Comparison of ENCODE assay signal across 8 mouse cellular contexts in genomic region chr4:117914591-117915442, GRCm38 (mm10). TPM values are rescaled to one million over a fixed set of nuclear protein-coding genes. Genes with fewer than 3 reads are reported as not detected.
A peak's percentile ranks its signal among the peaks of the same experiment; 100 is the strongest.
DNase-seq lines count a peak whose midpoint lies in the region; ATAC-seq and TF ChIP-seq lines count a peak whose summit lies in the region.

Gene Ipo13 (minus strand): TSS chr4:117914999.

- H3K4me2 ChIP-seq in heart, embryonic 11.5 days: peak within 1 kb of the TSS; percentile 92
- peak within 1 kb of the TSS; percentile 99 for H3K4me2 ChIP-seq in kidney, embryonic 16.5 days (replicated peaks; ENCODE audit: low read depth, low read length)
- H3K4me2 ChIP-seq in myocyte (ENCODE audit: low read depth): peak within 1 kb of the TSS; percentile 83

- H3K9me3 ChIP-seq in heart, embryonic 11.5 days (replicated peaks; ENCODE audit: control insufficient read depth, low read length): no peaks in the 10 kb centered on the region
- no peaks in the 10 kb centered on the region for H3K9me3 ChIP-seq in kidney, embryonic 16.5 days (ENCODE audit: low read length)

- H3K27ac ChIP-seq in heart, embryonic 11.5 days (ENCODE audit: low read depth, low read length): peak within 1 kb of the TSS; percentile 89
- peak within 1 kb of the TSS; percentile 63 for H3K27ac ChIP-seq in kidney, embryonic 16.5 days (ENCODE audit: low read length)
- peak within 1 kb of the TSS; percentile 87 for H3K27ac ChIP-seq in liver, adult 2 months (replicated peaks; ENCODE audit: insufficient read depth, low read depth, low read length)

- H3K27me3 ChIP-seq in heart, embryonic 11.5 days (ENCODE audit: control insufficient read depth, insufficient read depth, low read length): no peaks in the 10 kb centered on the region
- no peaks in the 10 kb centered on the region for H3K27me3 ChIP-seq in kidney, embryonic 16.5 days (ENCODE audit: insufficient read depth, low read length)
- no peaks in the 10 kb centered on the region for H3K27me3 ChIP-seq in liver, adult 2 months (ENCODE audit: control insufficient read depth, insufficient read depth, low read length)
- H3K27me3 ChIP-seq in myocyte (ENCODE audit: control insufficient read depth, insufficient read depth, insufficient read length): no peaks in the 10 kb centered on the region
- H3K27me3 ChIP-seq in splenic B cell, adult 2 months (ENCODE audit: control insufficient read depth, insufficient read depth, low read length, poor library complexity, severe bottlenecking): no peaks in the 10 kb centered on the region

- peak within 1 kb of the TSS; percentile 11 for H3ac ChIP-seq in myocyte (ENCODE audit: control insufficient read depth, insufficient read length)

- TF ChIP-seq POLR2A in liver, adult 2 months (IDR thresholded peaks at IDR 0.05; ENCODE audit: extremely low read depth, insufficient read depth, low read length): peak; percentile 56; the same call in 1 of the 2 replicates
- TF ChIP-seq POLR2A in myocyte (IDR thresholded peaks at IDR 0.05; ENCODE audit: insufficient read length, low read depth): peak; percentile 94

- peak; percentile 93 for ATAC-seq in erythroblast, adult 5-6 weeks (replicated peaks; ENCODE audit: low FRiP score, poor library complexity, severe bottlenecking)
- ATAC-seq in heart, embryonic 11.5 days (replicated peaks; ENCODE audit: insufficient number of reproducible peaks, low FRiP score, low TSS enrichment): peak; percentile 90
- ATAC-seq in kidney, embryonic 16.5 days (ENCODE audit: low FRiP score, low TSS enrichment): peak; percentile 95

- peaks cover 29% of the 10 kb centered on the region for H3K4me1 ChIP-seq in heart, embryonic 11.5 days (ENCODE audit: control insufficient read depth, insufficient read depth, low read length)
- H3K4me1 ChIP-seq in kidney, embryonic 16.5 days (ENCODE audit: insufficient read depth, low read length): peaks cover 28% of the 10 kb centered on the region
- peaks cover 10% of the 10 kb centered on the region for H3K4me1 ChIP-seq in liver, adult 2 months (ENCODE audit: control insufficient read depth, insufficient read depth, low read length)

- peak; percentile 97 to 98 for DNase-seq in B cell, adult 2 months
- peak; percentile 97 for DNase-seq in brain, adult 2 months (ENCODE audit: low read depth, low spot score)
- DNase-seq in liver, adult 2 months (ENCODE audit: extremely low read depth, low read depth, low spot score): peak; percentile 78
- DNase-seq in splenic B cell, adult 2 months (ENCODE audit: low read depth, low spot score): peak; percentile 93

- peak within 1 kb of the TSS; percentile 77 for H3K9ac ChIP-seq in heart, embryonic 11.5 days (ENCODE audit: low read depth, low read length)
- peak within 1 kb of the TSS; percentile 85 for H3K9ac ChIP-seq in kidney, embryonic 16.5 days (replicated peaks; ENCODE audit: low read length)
- peak within 1 kb of the TSS; percentile 94 for H3K9ac ChIP-seq in liver, adult 2 months (ENCODE audit: low read depth, low read length)

- under 1% methylated on average over 61 of the region's 61 CpGs for WGBS in heart, embryonic 11.5 days (ENCODE audit: insufficient replicate concordance)
- WGBS in kidney, embryonic 16.5 days: 0% methylated on average over 61 of the region's 61 CpGs
- under 1% methylated on average over 61 of the region's 61 CpGs for WGBS in liver, adult 2 months

- peaks cover 11% of the 10 kb centered on the region for H3K79me2 ChIP-seq in liver, adult 2 months (ENCODE audit: control insufficient read depth, insufficient read depth, low read length)
- H3K79me2 ChIP-seq in myocyte (ENCODE audit: control insufficient read depth, insufficient read depth): peaks cover 47% of the 10 kb centered on the region

- peaks cover 8% of the 10 kb centered on the region; the same call in 1 of the 2 replicates for H3K36me3 ChIP-seq in heart, embryonic 11.5 days (ENCODE audit: control insufficient read depth, insufficient read depth, low read length)
- peaks cover 12% of the 10 kb centered on the region for H3K36me3 ChIP-seq in kidney, embryonic 16.5 days (ENCODE audit: insufficient read depth, low read length)
- no peaks in the 10 kb centered on the region for H3K36me3 ChIP-seq in liver, adult 2 months (ENCODE audit: control insufficient read depth, insufficient read depth, low read length)
- H3K36me3 ChIP-seq in myocyte (ENCODE audit: control insufficient read depth, insufficient read depth): no peaks in the 10 kb centered on the region
- no peaks in the 10 kb centered on the region; the same call in 1 of the 2 replicates for H3K36me3 ChIP-seq in splenic B cell, adult 2 months (ENCODE audit: control insufficient read depth, insufficient read depth, low read length, poor library complexity, severe bottlenecking)

- TF ChIP-seq CTCF in liver, adult 2 months (IDR thresholded peaks at IDR 0.05; ENCODE audit: low read depth, low read length): no peak

- peak within 1 kb of the TSS; percentile 60 for H3K4me3 ChIP-seq in heart, embryonic 11.5 days (ENCODE audit: low read depth, low read length)
- H3K4me3 ChIP-seq in kidney, embryonic 16.5 days (ENCODE audit: low read length): peak within 1 kb of the TSS; percentile 87
- peak within 1 kb of the TSS; percentile 89 for H3K4me3 ChIP-seq in liver, adult 2 months (ENCODE audit: insufficient read depth, low read depth, low read length)
- H3K4me3 ChIP-seq in myocyte: peak within 1 kb of the TSS; percentile 95

TF ChIP-seq in myocyte, 11 proteins besides CTCF, POLR2A, EP300 and RAD21:
- TF ChIP-seq CEBPB (IDR thresholded peaks at IDR 0.05; ENCODE audit: insufficient read depth, poor library complexity, severe bottlenecking) (no peak), POLR2AphosphoS2 (IDR thresholded peaks at IDR 0.05; ENCODE audit: insufficient read length, low read depth) (peak; percentile 87), MYOG (IDR thresholded peaks at IDR 0.05; ENCODE audit: control insufficient read depth in 1 of 3, insufficient read depth in 1 of 3, insufficient read length in 2 of 3, low read depth in 2 of 3) (peak in 1 of 3 experiments; percentile 2), TCF3 (IDR thresholded peaks at IDR 0.05; ENCODE audit: insufficient read length, low read depth) (no peak), MYOD1 (IDR thresholded peaks at IDR 0.05; ENCODE audit: control insufficient read depth in 1 of 3, insufficient read length in 2 of 3, low read depth in 2 of 3) (no peak), USF1 (IDR thresholded peaks at IDR 0.05; ENCODE audit: low read depth) (peak; percentile 79), MAX (IDR thresholded peaks at IDR 0.05; ENCODE audit: low read depth) (peak; percentile 92)
TF ChIP-seq in myocyte: peak in this region for 4.

RNA-seq across cellular contexts. Expression of gene Ipo13, which starts in this region (rescaled TPM):
- 8.5 and 14.2 TPM in 2 replicates for total RNA-seq in erythroblast, adult 5-6 weeks (2015; ENCODE audit: low replicate concordance)
- 3.2 and 4.0 TPM in 2 replicates for total RNA-seq in erythroblast, adult 5-6 weeks (2017; ENCODE audit: low replicate concordance)
- 31.6 and 37.4 TPM in 2 replicates for polyA plus RNA-seq in heart, embryonic 11.5 days (2014; fragmentation: Nextera tagmentation; extraction: Ambion mirVana)
- polyA plus RNA-seq in kidney, embryonic 16.5 days (2015; fragmentation: Nextera tagmentation; extraction: Ambion mirVana): 52.9 and 53.1 TPM in 2 replicates
- 3.5 and 5.2 TPM in 2 replicates for total RNA-seq in liver, adult 2 months (2014; rRNA removed)
- polyA plus RNA-seq in liver, adult 2 months (2012; rRNA removed): 16.1 and 23.5 TPM in 2 replicates
- 62.2 TPM for polyA plus RNA-seq in myocyte (2012; fragmentation: generic; extraction: Trizol)

Comparison
In these comparisons a context has a peak if more than half of its experiments do, and no peak if none do; other contexts are left out.
1. Peak in every context shown above with its lines: DNase-seq, ATAC-seq, H3K4me3 ChIP-seq and H3K27ac ChIP-seq.